Mouse (Mus musculus) urinary bladder, postnatal 4 days (tissue): ENCODE measurements around the gene Atrnl1.

Experiments used
- DNase-seq, 2 experiments: peaks; one replicate each; pipeline ENCODE4 v3.0.0; 2021 to 2022; ENCODE audit warnings: low spot score in 2 of 2

Gene Atrnl1

DNA sequence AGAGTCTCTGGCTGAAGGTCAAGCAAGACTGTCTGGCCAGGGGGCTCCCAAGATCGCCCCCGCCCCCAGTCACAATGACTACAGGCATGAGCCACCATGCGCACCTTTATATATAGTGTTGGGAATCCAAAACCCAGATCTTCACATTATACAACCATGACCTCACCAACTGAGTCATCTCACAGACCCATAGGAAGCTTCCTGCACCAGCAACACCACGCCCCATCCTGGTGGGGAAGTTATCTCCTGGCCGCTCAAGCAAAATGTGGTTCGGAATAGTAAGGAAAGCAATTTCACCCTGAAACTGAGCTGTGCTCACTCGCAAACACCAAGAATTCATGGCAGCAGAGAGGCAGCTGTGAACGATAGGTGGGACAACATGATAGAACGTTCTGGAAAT lies 462.0 kb downstream of the Atrnl1 start:
- no peak for DNase-seq

DNA sequence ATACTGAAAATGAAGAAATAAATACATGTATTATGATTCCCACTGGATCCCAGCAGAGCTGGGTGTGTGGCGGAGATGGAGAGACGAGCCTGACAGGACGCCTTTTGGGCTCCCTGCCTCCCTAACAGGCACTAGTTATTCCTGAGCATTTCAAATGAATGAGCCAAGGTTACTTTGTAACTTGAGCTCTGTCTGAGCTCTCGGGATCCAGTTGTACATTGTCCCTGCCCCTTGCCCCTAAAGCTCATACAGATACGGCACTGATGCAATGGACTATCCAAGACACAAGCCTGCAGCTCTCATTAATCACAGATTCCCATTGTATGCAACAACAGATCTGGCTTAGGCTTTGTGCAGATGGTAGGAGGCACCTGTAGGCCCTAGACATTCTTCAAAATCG lies 464.4 kb downstream of the Atrnl1 start:
- no peak for DNase-seq

DNA sequence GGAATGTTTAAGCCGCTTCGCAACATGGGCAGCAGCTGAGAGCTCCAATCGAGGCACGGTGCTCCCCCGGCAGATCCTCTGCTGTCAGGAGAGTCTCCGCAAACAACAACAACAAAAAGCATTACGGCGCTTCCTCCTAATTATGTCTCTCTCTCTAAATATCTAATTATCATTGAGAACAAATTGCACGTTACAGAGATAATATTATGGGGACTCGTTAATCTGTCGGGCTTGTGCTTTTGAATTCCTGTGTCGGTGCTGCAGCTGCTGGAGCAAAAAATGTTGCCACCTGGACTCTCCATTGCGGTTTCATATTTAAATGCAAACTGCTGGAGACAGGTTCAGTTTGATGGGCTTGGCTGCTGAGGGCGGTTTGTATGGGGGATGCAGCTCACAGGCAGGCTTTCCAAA lies 466.1 kb downstream of the Atrnl1 start:
- DNase-seq = no peak

DNA sequence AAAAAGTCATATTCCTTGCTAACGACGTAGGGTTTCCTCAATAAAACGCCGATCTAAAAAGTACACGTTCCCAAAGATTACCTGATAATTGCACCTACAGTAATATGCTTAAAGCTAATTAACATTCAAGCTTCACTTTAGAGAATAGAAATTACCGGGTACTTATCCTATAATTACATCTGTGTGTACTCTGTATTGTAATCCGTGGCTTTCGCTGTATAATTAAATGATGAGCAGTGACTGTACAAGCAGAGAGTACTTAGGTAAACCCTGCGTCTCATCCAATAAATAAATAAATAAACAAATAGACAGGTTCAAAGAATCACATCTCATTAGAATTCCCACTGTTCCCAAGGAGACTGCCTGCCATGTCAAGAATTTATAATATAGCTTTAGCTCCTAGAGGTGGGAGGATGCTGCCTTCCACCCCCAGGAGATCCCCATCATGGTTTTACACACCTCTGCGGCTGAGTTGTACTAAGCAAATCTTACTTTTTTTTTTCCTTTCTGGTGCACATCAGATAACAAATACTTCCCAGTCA lies 466.8 kb downstream of the Atrnl1 start:
- DNase-seq = no peak

DNA sequence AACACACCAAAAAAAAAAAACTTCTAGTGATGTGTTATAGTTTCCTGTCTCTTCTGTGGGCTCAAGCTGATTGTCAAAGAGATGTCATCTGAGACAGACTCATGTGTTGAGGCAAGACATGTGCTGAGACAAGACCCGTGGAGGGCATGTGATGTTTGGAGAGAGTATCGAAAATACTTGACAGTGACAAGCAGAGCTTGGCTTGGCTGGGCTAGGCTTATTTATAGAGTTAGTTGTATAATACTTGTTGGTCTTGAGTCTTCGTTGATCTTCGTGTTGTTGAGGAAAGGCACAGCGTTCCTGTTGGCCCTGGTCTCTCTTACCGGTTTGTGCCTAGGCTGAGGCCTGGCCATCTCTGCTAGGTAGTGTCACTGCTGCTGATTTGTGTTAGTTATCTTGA lies 469.3 kb downstream of the Atrnl1 start:
- no peak for DNase-seq

DNA sequence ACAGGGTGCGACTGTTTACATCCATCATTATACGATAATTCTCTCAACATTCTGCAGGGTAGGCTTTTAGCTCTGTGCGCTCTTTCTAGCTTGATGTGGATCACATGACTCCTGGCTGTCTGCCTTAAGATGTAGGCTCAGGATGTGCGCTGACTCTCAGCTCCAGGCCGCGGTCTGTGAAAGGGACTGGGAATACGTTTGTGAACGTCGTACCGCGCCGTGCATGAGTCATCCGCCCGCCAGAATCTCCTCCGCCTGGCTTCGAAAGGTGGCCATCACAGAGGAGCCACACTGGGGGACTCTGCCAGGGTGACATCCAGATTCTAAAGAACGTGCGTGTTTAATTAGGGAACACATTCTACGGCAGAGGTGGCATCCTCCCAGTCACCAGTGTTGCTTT lies 471.9 kb downstream of the Atrnl1 start:
- DNase-seq = no peak

DNA sequence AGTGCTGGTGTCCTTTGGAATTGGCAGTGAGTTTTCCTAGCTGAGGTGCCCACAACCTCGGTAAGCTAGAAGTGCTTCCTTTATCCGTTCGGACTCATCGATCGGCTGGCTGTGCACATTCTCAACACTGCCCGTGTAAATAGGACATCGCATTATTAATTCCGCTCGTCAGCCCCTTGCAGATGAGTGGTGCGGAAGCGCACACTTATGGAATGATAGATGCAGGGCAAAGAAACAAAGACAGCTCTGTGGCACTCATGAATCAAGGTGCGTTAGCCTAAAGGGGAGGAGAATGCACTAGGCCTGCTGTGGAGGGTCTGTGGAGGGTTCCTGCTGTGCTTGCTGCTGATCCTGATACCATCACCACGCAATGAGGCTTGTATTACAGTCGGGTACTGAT lies 474.0 kb downstream of the Atrnl1 start:
- no peak for DNase-seq

DNA sequence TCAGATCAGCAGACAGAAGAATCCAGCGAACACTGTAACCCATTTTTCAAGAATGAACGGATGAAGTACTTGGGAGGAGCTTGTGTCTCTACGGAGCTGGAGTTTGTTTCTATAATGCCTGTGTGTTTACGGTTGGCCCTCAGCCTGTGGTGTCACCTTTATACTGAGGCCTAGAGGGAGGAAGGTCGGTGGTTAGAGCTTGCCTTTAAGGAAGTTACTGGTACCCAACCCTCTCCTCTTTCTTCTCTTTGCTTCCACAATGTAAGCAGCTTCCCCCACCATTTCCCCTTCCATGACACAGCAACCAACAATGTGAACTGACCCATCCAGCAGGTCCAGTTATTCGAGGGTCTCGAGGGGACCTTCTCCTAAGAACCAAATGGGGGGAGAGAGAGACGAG lies 475.9 kb downstream of the Atrnl1 start:
- DNase-seq = no peak

DNA sequence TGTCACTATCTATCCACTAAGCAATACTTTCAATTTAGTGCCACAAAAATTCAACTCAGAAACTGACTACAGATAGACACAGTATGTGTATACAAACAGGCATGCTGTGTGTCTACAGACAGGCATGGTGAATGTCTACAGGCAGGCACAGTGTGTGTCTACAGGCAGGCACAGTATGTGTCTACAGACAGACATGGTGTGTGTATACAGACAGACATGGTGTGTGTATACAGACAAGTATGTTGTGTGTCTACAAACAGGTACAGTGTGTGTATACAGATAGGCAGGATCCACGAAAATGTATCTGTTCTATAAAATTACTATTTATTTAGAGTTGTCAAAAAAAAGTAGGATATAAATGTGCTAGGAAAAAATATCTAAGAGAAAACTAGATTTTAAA lies 477.1 kb downstream of the Atrnl1 start:
- no peak for DNase-seq

DNA sequence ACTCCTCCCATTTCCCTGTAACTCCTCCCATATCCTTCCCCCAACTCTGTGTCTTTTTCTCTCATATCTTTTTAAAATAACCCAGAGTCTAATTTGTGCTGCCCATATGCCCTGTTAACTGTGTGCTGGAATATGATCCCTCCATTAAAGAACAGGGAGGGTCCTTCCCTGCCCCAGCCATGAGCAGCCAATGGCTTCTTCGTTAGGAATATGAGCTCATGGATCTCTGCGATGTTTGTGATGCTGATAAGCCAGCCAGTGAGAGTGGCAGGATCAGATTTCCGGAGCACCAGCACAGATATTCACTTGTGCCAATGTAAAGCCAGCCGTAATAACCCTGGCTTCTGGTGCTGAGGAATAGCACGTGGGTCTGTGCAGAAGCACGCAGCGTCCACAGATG lies 477.6 kb downstream of the Atrnl1 start:
- DNase-seq = no peak

DNA sequence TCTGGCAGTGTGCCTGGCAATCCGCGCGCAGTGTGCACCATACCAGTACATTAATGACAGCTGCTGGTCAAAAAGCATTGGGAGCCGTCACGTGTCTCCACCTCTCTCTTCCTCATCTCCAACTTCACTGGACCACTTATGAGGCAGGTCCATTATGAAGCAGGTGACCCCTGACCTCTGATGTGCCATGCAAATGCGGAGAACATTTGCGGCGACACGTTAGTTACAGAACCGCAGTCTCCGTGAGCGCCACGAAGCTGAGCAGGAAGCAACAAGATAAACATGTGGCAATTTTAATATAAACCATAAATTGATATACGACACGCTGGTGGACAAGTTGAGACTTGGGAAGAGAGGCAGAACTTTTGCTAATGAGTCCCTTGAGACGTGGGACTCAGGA lies 481.1 kb downstream of the Atrnl1 start:
- DNase-seq = no peak

DNA sequence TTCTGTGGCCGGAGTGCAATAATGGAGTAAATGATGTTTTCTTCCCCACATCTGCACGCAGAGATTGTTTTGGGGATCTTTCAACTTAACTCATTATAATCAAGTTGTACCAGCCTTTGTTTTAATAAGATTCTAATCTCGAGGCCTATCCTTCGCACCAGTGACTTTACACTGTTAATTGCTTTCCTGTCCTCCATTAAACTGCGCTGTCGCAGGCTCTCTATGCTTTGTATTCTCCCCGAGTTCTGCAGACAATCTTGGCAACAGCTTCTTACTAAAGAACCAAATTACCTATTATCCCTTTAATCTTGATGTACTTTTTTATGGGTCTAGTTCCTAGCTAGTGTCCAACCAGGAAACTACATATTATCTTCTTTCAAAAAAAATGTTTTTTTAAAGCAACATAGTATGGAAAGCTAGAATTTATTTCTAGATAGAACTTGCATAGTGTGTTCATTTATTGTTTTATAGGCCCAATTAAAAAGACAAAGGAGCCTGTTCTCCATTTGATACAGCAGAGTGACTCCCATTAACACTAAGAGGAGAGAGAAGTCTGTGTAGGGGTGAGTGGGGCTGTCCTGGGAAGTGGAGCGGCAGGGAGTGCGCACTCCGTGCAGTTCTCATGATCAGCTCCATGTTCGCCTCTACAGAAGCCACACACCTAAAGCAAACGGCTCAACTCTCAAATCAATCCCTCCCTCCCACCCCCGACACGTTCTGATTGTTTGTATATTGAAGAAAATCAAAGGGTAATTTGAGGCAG lies 484.1 kb downstream of the Atrnl1 start:
- no peak for DNase-seq

DNA sequence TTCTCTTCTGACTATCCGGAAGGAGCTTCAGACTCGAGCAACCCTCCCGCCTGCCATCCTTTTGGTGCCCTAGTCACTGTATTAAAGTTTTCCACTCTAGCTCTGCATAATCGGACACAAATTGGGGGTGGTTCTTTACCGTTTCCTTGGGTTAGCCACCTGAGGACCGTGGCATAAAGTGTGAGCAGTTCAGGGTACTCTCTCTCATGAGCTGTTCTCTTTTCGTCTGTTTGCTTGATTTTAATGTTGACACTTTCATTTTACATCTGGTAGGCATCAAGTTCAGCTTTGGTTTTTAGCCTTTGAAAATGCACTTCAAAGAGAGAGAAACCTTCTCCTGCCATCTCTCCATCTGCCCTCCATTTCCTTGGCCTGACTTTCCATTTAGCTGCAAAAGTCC lies 484.9 kb downstream of the Atrnl1 start:
- no peak for DNase-seq

DNA sequence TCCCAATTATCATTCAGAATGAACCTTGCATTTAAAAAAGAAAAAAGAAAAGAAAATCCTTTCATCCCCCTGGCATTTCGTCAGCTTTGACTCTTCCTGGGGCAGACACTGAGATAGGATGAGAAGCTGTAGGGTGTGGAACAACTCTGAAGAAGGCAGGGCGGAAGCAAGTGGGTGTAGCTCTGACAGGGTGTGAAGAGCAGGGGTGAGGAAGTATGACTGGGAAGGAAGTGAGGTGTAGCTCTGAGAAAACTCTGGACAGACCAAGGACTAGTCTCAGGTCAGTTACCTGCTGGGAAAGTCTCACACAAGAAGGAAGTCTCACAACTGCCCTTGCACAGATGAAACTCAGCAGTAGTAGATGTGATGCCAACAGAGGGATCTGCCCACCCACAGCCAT lies 486.4 kb downstream of the Atrnl1 start:
- DNase-seq = no peak

DNA sequence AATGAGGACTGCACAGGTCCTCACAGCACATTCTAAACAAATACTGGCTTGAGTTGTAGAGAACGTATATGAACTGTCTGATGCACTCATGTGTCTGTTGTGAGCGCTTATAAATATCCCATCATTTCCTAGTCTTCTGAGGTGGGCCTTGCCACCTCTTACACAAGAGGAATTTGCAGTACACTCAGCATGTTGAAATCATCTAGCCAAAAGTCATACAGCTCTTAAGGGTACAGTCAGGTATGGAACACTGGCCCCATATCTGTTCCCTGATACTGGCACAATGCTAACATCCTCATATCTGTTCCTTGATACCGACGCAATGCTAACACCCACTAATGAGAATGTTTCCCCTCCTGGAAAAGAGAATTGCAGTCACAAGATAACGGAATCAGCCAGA lies 488.7 kb downstream of the Atrnl1 start:
- DNase-seq = no peak

DNA sequence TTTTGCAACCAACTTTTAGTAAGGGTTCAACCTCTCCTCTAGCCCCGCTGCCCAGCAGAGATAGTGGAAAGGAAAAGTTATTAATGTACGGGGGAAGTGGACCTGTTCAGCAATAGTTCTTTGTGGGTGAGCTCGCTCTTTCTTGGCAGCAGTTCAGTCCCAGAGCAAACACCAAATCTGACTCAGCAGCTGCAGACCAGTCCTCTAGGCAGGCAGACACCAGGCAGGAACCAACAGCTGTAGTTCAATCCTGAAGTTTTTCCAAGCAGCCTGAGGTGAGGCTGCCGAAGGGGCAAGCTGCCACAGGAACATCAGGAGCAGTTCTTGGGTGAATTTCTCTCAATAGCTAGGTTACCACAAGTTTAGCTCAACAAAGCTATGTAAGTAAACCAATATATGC lies 489.5 kb downstream of the Atrnl1 start:
- DNase-seq = no peak

DNA sequence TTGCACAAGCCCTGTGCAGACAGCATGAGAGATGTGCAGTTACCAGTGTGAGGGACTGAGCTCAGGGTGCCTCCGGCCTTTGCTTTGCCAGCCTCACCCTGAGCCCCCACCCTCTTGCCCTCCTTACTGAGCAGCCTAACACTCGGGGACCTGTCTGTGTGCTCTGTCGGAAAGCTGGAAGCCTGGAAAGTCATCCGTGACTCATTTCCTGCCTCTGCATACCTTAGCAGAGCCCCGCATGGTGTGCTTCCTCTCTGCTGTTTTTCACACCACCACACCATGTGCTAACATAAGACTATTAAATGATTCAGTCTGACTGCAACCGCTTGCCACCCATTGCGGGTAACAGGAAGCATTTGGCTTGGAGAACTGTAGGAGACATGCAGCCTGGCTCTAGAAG lies 493.7 kb downstream of the Atrnl1 start:
- no peak for DNase-seq

DNA sequence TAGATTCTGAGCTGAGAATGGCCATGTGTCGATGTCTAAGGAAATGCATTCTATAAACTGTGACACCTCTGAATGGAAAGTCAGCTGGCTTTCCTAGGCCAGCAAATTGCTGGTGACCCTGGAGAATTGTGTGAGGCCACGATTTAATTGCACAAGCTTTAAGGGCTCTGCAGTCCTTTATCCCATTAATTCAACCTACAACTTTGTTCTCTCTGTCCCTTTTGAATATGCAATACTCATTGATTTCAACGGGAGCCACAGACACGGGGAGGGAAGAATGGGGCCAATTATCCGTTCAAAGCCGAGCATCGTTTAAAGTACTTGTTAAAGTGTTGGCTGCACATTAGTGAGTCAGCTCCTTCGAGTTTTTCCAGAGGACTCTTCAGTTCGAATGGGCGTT lies 496.8 kb downstream of the Atrnl1 start:
- no peak for DNase-seq

DNA sequence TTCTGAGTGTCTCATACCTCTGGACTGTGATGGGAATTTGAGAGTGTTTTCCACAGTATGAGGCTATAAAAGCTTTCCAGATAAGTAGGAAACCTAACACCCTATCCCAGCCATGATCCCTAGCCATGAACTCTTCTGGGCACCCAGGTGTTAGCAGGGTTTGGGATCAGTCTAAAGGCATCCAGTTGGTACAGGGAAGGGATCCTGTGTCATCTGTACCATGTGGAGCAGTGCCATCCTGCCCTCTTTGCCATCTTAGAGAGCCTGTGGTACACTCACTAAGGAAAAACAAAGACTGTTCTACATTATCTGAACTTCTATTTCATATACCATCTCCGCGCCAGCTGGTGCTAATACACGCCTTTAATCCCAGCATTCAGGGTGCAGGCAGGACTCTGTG lies 499.7 kb downstream of the Atrnl1 start:
- no peak for DNase-seq

DNA sequence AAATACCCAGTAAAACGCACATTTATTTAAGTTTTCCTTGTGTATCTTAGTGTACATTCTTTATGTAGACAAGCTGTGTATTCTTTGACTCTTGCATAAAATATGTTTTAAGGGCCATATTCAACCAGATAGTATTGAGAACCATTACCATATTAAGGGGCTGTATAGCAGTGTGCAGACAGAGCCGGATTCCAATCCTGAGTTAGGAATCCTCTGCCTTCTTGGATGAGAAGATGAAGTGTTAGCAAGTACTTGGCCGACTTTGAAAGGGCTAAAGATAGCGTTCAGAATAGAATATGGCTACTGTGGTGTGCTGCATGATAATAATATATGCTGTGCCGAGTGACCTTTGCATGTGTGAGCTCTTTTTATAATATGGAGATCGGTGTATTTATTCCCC lies 500.5 kb downstream of the Atrnl1 start:
- no peak for DNase-seq

DNA sequence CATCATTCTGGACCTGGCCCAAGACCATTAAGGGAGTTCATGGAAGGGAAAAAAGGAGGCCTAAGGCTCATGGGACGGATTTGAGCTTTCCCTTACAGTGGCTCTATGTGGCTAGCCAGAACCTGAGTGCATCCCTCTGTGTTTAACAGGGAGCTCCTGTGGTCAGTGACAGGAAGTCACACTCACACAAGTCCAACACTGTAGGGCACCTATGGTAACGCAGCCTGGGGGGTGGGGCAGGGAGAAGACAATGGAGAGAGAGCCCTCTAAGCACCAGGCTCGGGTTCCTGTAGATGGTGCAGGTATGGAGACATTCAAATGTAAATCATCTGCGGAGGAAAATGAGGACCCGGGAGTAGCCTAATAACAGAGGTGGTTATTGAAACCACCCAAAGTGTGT lies 501.3 kb downstream of the Atrnl1 start:
- no peak for DNase-seq

DNA sequence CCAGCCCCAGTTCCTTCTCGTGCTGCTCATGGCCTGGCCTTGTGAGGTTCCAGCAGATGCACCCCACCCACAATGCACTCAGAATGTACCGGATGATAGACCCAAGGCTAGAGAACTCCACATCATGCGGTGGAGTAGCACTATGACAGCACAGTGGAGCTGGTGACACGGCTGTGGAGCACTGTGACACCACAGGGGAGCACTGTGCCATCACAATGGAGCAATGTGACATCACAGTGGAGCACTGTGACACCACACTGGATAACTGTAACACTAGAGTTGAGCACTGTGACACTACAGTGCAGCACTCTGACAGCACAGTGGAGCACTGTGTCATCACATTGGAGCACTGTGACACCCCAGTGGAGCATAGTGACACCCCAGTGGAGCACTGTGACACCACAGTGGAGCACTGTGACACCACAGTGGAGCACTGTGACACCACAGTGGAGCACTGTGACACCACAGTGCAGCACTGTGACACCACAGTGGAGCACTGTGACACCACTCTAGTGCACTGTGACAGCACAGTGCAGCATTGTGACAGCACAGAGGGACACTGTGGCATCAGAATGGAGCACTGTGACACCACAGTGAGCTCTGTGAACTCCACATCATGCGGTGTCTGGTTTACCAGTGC lies 502.4 kb downstream of the Atrnl1 start:
- DNase-seq = no peak

DNA sequence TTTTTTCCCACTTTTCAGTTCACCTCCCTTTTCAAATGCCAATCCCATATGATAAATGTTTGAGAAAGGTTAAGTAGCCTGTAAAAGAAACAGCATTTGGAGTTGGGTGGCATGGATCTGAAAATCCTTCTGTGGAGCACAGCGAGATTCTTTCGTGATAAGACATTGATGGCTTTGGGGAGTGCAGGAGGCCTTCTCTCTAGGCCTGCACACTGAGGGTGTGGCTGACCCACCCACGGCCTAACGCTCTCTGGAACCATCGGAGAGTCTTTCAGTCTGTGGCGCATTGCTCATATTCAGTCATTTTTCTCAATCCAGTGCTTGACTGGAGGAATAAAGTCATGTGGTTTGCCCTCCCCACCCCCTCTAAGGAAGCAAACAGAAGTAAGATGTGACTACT lies 506.8 kb downstream of the Atrnl1 start:
- DNase-seq = no peak
